Mouse (Mus musculus) forelimb bud, embryonic 11.5 days (tissue): ENCODE measurements at regions not wholly inside any gene's neighbourhood (a gene's known extent, or its start where the extent isn't known, plus 50 kb on each side); places are given as distances from the start of the nearest gene placed in this dataset.
A peak's percentile ranks its signal among the peaks of the same experiment; 100 is the strongest.

Experiments
- DNase-seq: peaks from one replicate; pipeline ENCODE4 v3.0.0-alpha.2; 2012; ENCODE audit warnings: low read depth, low spot score

- DNase-seq = peak; percentile 38
These were observed 522.2 kb upstream of the Cited2 start for GRCm38 (mm10) chr10:17200524-17201426.

- no peak for DNase-seq
These were observed 521.6 kb upstream of the Cited2 start for GRCm38 (mm10) chr10:17201427-17201745.

GRCm38 (mm10) chr10:17202556-17203415 lies 520.2 kb upstream of the Cited2 start:
- no peak for DNase-seq

GRCm38 (mm10) chr10:17203416-17204110 lies 519.5 kb upstream of the Cited2 start:
- DNase-seq = no peak

- DNase-seq = no peak
These were observed 518.9 kb upstream of the Cited2 start for GRCm38 (mm10) chr10:17204153-17204552.

- peak; percentile 66 for DNase-seq
These were observed 510.3 kb upstream of the Cited2 start for GRCm38 (mm10) chr10:17212551-17213309.

- DNase-seq = peak; percentile 86
These were observed 509.5 kb upstream of the Cited2 start for GRCm38 (mm10) chr10:17213310-17214064.

- DNase-seq = no peak
These were observed 509.0 kb upstream of the Cited2 start for GRCm38 (mm10) chr10:17214065-17214440.

GRCm38 (mm10) chr10:17215029-17215428 lies 508.0 kb upstream of the Cited2 start:
- DNase-seq = no peak

GRCm38 (mm10) chr10:17221495-17221894 lies 501.5 kb upstream of the Cited2 start:
- no peak for DNase-seq

- no peak for DNase-seq
These were observed 497.3 kb upstream of the Cited2 start for GRCm38 (mm10) chr10:17225727-17226126.

GRCm38 (mm10) chr10:17230040-17230818 lies 492.8 kb upstream of the Cited2 start:
- no peak for DNase-seq

GRCm38 (mm10) chr10:17235955-17236650 lies 486.9 kb upstream of the Cited2 start:
- peak; percentile 58 for DNase-seq

- DNase-seq = no peak
These were observed 486.3 kb upstream of the Cited2 start for GRCm38 (mm10) chr10:17236761-17237160.

- DNase-seq = no peak
These were observed 485.6 kb upstream of the Cited2 start for GRCm38 (mm10) chr10:17237463-17237862.

GRCm38 (mm10) chr10:17237918-17238850 lies 484.8 kb upstream of the Cited2 start:
- DNase-seq = no peak

GRCm38 (mm10) chr10:17248270-17248669 lies 474.7 kb upstream of the Cited2 start:
- DNase-seq = no peak

- no peak for DNase-seq
These were observed 470.0 kb upstream of the Cited2 start for GRCm38 (mm10) chr10:17253040-17253439.
